Mouse (Mus musculus): ENCODE measurements at regions not wholly inside any gene's neighbourhood (a gene's known extent, or its start where the extent isn't known, plus 50 kb on each side); places are given as distances from the start of the nearest gene placed in this dataset.

- WGBS: 88% methylated on average over 3 of the region's 3 CpGs
- TF ChIP-seq POLR2A (IDR thresholded peaks at IDR 0.05; ENCODE audit: low read depth, low read length) (no peak), CTCF (conservative IDR thresholded peaks at IDR 0.05; ENCODE audit: insufficient read depth, insufficient read length, low read depth, low read length) (no peak)
- no peak for DNase-seq
- H3K27me3 ChIP-seq (replicated peaks; ENCODE audit: control insufficient read depth, insufficient read depth, low read length): no peaks in the 10 kb centered on the region
- no peak overlapping the region for H3K27ac ChIP-seq (ENCODE audit: insufficient read depth, low read depth, low read length)
- no peak overlapping the region for H3K4me3 ChIP-seq (ENCODE audit: insufficient read depth, low read depth, low read length)
- no peaks in the 10 kb centered on the region for H3K36me3 ChIP-seq (ENCODE audit: control insufficient read depth, insufficient read depth, low read length)
- H3K4me1 ChIP-seq (ENCODE audit: control insufficient read depth, insufficient read depth, low read length): no peaks in the 10 kb centered on the region
Observed at GRCm38 (mm10) chr15:51597841-51598240, 2286.9 kb upstream of the Gm7489 start.

GRCm38 (mm10) chr15:51601128-51601855, 2283.4 kb upstream of the Gm7489 start:
- WGBS: 56% methylated on average over 10 of the region's 10 CpGs

GRCm38 (mm10) chr15:51621455-51621854, 2263.3 kb upstream of the Gm7489 start:
- Histone ChIP-seq H3K27me3 (replicated peaks; ENCODE audit: control insufficient read depth, insufficient read depth, low read length) (no peaks in the 10 kb centered on the region), H3K27ac (ENCODE audit: insufficient read depth, low read depth, low read length) (no peak overlapping the region), H3K36me3 (ENCODE audit: control insufficient read depth, insufficient read depth, low read length) (no peaks in the 10 kb centered on the region), H3K4me1 (ENCODE audit: control insufficient read depth, insufficient read depth, low read length) (no peaks in the 10 kb centered on the region), H3K4me3 (ENCODE audit: insufficient read depth, low read depth, low read length) (no peak overlapping the region)
- WGBS: 85% methylated on average over 6 of the region's 6 CpGs
- TF ChIP-seq CTCF (conservative IDR thresholded peaks at IDR 0.05; ENCODE audit: insufficient read depth, insufficient read length, low read depth, low read length) (no peak), POLR2A (IDR thresholded peaks at IDR 0.05; ENCODE audit: low read depth, low read length) (no peak)
- DNase-seq: no peak

More at GRCm38 (mm10) chr15:51601128-51601855, 2283.4 kb upstream of the Gm7489 start:
- no peak for DNase-seq
- Histone ChIP-seq H3K27ac (ENCODE audit: insufficient read depth, low read depth, low read length) (no peak overlapping the region), H3K36me3 (ENCODE audit: control insufficient read depth, insufficient read depth, low read length) (no peaks in the 10 kb centered on the region), H3K27me3 (replicated peaks; ENCODE audit: control insufficient read depth, insufficient read depth, low read length) (no peaks in the 10 kb centered on the region), H3K4me3 (ENCODE audit: insufficient read depth, low read depth, low read length) (no peak overlapping the region), H3K4me1 (ENCODE audit: control insufficient read depth, insufficient read depth, low read length) (no peaks in the 10 kb centered on the region)
- TF ChIP-seq CTCF (conservative IDR thresholded peaks at IDR 0.05; ENCODE audit: insufficient read depth, insufficient read length, low read depth, low read length) (no peak), POLR2A (IDR thresholded peaks at IDR 0.05; ENCODE audit: low read depth, low read length) (no peak)

- TF ChIP-seq POLR2A (IDR thresholded peaks at IDR 0.05; ENCODE audit: low read depth, low read length) (no peak), CTCF (conservative IDR thresholded peaks at IDR 0.05; ENCODE audit: insufficient read depth, insufficient read length, low read depth, low read length) (no peak)
- Histone ChIP-seq H3K4me3 (ENCODE audit: insufficient read depth, low read depth, low read length) (no peak overlapping the region), H3K27me3 (replicated peaks; ENCODE audit: control insufficient read depth, insufficient read depth, low read length) (no peaks in the 10 kb centered on the region), H3K4me1 (ENCODE audit: control insufficient read depth, insufficient read depth, low read length) (no peaks in the 10 kb centered on the region), H3K27ac (ENCODE audit: insufficient read depth, low read depth, low read length) (no peak overlapping the region), H3K36me3 (ENCODE audit: control insufficient read depth, insufficient read depth, low read length) (no peaks in the 10 kb centered on the region)
- WGBS: 89% methylated on average over 5 of the region's 5 CpGs
- no peak for DNase-seq
Observed at GRCm38 (mm10) chr15:51627463-51627862, 2257.2 kb upstream of the Gm7489 start.

GRCm38 (mm10) chr15:51628518-51628917, 2256.2 kb upstream of the Gm7489 start:
- no peaks in the 10 kb centered on the region for H3K4me1 ChIP-seq (ENCODE audit: control insufficient read depth, insufficient read depth, low read length)
- no peak overlapping the region for H3K27ac ChIP-seq (ENCODE audit: insufficient read depth, low read depth, low read length)
- H3K27me3 ChIP-seq (replicated peaks; ENCODE audit: control insufficient read depth, insufficient read depth, low read length): no peaks in the 10 kb centered on the region
- no peak overlapping the region for H3K4me3 ChIP-seq (ENCODE audit: insufficient read depth, low read depth, low read length)
- DNase-seq: no peak
- no peaks in the 10 kb centered on the region for H3K36me3 ChIP-seq (ENCODE audit: control insufficient read depth, insufficient read depth, low read length)
- WGBS: 51% methylated on average over 4 of the region's 4 CpGs
- TF ChIP-seq POLR2A (IDR thresholded peaks at IDR 0.05; ENCODE audit: low read depth, low read length) (no peak), CTCF (conservative IDR thresholded peaks at IDR 0.05; ENCODE audit: insufficient read depth, insufficient read length, low read depth, low read length) (no peak)

- 66% methylated on average over 10 of the region's 10 CpGs for WGBS
- H3K36me3 ChIP-seq (ENCODE audit: control insufficient read depth, insufficient read depth, low read length): no peaks in the 10 kb centered on the region
- no peaks in the 10 kb centered on the region for H3K4me1 ChIP-seq (ENCODE audit: control insufficient read depth, insufficient read depth, low read length)
- no peaks in the 10 kb centered on the region for H3K27me3 ChIP-seq (replicated peaks; ENCODE audit: control insufficient read depth, insufficient read depth, low read length)
- TF ChIP-seq CTCF (conservative IDR thresholded peaks at IDR 0.05; ENCODE audit: insufficient read depth, insufficient read length, low read depth, low read length): no peak
- TF ChIP-seq POLR2A (IDR thresholded peaks at IDR 0.05; ENCODE audit: low read depth, low read length): no peak
- no peak for DNase-seq
- no peak overlapping the region for H3K27ac ChIP-seq (ENCODE audit: insufficient read depth, low read depth, low read length)
- H3K4me3 ChIP-seq (ENCODE audit: insufficient read depth, low read depth, low read length): no peak overlapping the region
Observed at GRCm38 (mm10) chr15:51631881-51632280, 2252.8 kb upstream of the Gm7489 start.

- Histone ChIP-seq H3K4me1 (ENCODE audit: control insufficient read depth, insufficient read depth, low read length) (no peaks in the 10 kb centered on the region), H3K27ac (ENCODE audit: insufficient read depth, low read depth, low read length) (no peak overlapping the region), H3K27me3 (replicated peaks; ENCODE audit: control insufficient read depth, insufficient read depth, low read length) (no peaks in the 10 kb centered on the region), H3K4me3 (ENCODE audit: insufficient read depth, low read depth, low read length) (no peak overlapping the region), H3K36me3 (ENCODE audit: control insufficient read depth, insufficient read depth, low read length) (no peaks in the 10 kb centered on the region)
- WGBS: 94% methylated on average over 6 of the region's 6 CpGs
- no peak for DNase-seq
- TF ChIP-seq CTCF (conservative IDR thresholded peaks at IDR 0.05; ENCODE audit: insufficient read depth, insufficient read length, low read depth, low read length) (no peak), POLR2A (IDR thresholded peaks at IDR 0.05; ENCODE audit: low read depth, low read length) (no peak)
Observed at GRCm38 (mm10) chr15:51633068-51633467, 2251.6 kb upstream of the Gm7489 start.
